8 mouse cellular contexts compared by ENCODE assay signal in the genomic region with DNA sequence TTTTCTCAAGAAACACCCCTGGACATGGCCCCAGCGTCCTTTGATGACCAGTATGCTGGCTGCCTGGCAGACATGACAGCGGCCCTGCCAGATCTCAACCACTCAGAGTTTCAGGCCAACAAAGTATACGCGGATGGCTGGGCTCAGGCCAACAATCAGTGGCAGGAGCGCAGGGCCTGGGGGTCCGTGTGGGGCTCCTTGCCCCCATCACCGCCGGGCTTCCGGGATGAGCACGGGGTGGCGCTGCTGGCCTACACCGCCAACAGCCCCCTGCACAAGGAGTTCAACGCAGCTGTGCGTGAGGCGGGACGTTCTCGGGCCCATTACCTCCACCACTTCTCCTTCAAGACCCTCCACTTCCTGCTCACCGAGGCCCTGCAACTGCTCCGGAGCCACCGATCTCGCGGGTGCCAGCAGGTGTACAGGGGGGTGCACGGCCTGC. TPM values are rescaled to one million over a fixed set of nuclear protein-coding genes. Genes with fewer than 3 reads are reported as not detected.
DNase-seq lines count a peak whose midpoint lies in the region; ATAC-seq and TF ChIP-seq lines count a peak whose summit lies in the region.

No protein-coding gene starts in this region.

- TF ChIP-seq CTCF in spleen, adult 2 months (IDR thresholded peaks at IDR 0.05; ENCODE audit: extremely low read depth, insufficient read depth, insufficient read length, insufficient replicate concordance) = no peak
- TF ChIP-seq CTCF in intestine, postnatal 0 days (IDR thresholded peaks at IDR 0.05; ENCODE audit: low read depth) = peak; percentile 34; the same call in 1 of the 2 replicates

- 0 out of 2 replicates have a peak overlapping the region, but pooled peaks have one; percentile 17 for H3K9ac ChIP-seq in intestine, postnatal 0 days (ENCODE audit: low read depth, low read length)
- peak overlapping the region; percentile 22 for H3K9ac ChIP-seq in neural tube, embryonic 13.5 days

- no peaks in the 10 kb centered on the region for H3K9me3 ChIP-seq in intestine, postnatal 0 days (ENCODE audit: control insufficient read depth)
- H3K9me3 ChIP-seq in neural tube, embryonic 13.5 days = no peaks in the 10 kb centered on the region

- no peaks in the 10 kb centered on the region for H3K27me3 ChIP-seq in spleen, adult 2 months (ENCODE audit: control insufficient read depth, insufficient read depth, low read length)
- H3K27me3 ChIP-seq in intestine, postnatal 0 days (replicated peaks; ENCODE audit: control insufficient read depth, insufficient read depth, low read length) = no peaks in the 10 kb centered on the region
- no peaks in the 10 kb centered on the region for H3K27me3 ChIP-seq in neural tube, embryonic 13.5 days

- peaks cover 4% of the 10 kb centered on the region; the same call in 1 of the 2 replicates for H3K4me1 ChIP-seq in spleen, adult 2 months (ENCODE audit: control insufficient read depth, insufficient read depth, insufficient read length)
- no peaks in the 10 kb centered on the region for H3K4me1 ChIP-seq in intestine, postnatal 0 days (replicated peaks; ENCODE audit: control insufficient read depth, insufficient read depth, low read length)
- peaks cover 17% of the 10 kb centered on the region for H3K4me1 ChIP-seq in neural tube, embryonic 13.5 days (replicated peaks)

- H3K27ac ChIP-seq in spleen, adult 2 months (ENCODE audit: insufficient read depth, low read length) = no peak overlapping the region
- no peak overlapping the region for H3K27ac ChIP-seq in intestine, postnatal 0 days (ENCODE audit: low read depth, low read length)
- no peak overlapping the region for H3K27ac ChIP-seq in neural tube, embryonic 13.5 days (replicated peaks)

- 28% methylated on average over 22 of the region's 23 CpGs for WGBS in spleen, adult 2 months
- 21% methylated on average over 23 of the region's 23 CpGs for WGBS in intestine, postnatal 0 days
- 26% methylated on average over 23 of the region's 23 CpGs for WGBS in neural tube, embryonic 13.5 days

- H3K4me3 ChIP-seq in spleen, adult 2 months (ENCODE audit: extremely low read depth, insufficient read depth, insufficient read length) = peak overlapping the region; percentile 16; the same call in 1 of the 2 replicates
- H3K4me3 ChIP-seq in intestine, postnatal 0 days (ENCODE audit: low read depth, low read length) = peak overlapping the region; percentile 13; the same call in 1 of the 2 replicates
- H3K4me3 ChIP-seq in neural tube, embryonic 13.5 days = peak overlapping the region; percentile 16

- no peaks in the 10 kb centered on the region for H3K36me3 ChIP-seq in spleen, adult 2 months (ENCODE audit: control insufficient read depth, insufficient read depth, low read length)
- H3K36me3 ChIP-seq in intestine, postnatal 0 days (ENCODE audit: control insufficient read depth, insufficient read depth) = no peaks in the 10 kb centered on the region
- no peaks in the 10 kb centered on the region for H3K36me3 ChIP-seq in neural tube, embryonic 13.5 days

- no peak for TF ChIP-seq POLR2A in spleen, adult 2 months (IDR thresholded peaks at IDR 0.05; ENCODE audit: low read depth, low read length)

- peak; percentile 33 for DNase-seq in CD4-positive, CD25-positive, alpha-beta regulatory T cell, adult 2 months (ENCODE audit: low read depth, low spot score)
- DNase-seq in spleen, adult 2 months (ENCODE audit: low read depth in 1 of 2, low spot score in 2 of 2) = no peak
- no peak for DNase-seq in spleen, postnatal 36 days (ENCODE audit: low spot score in 2 of 2)
- no peak for DNase-seq in layer of hippocampus, adult 9-11 months

- H3K4me2 ChIP-seq in intestine, postnatal 0 days (replicated peaks; ENCODE audit: low read depth) = peak overlapping the region; percentile 63
- H3K4me2 ChIP-seq in neural tube, embryonic 13.5 days = peak overlapping the region; percentile 44

- no peak for ATAC-seq in CD4-positive, CD25-positive, alpha-beta regulatory T cell, adult 4 months
- 0 out of 2 replicates have a peak, but pooled peaks have one; percentile 16 for ATAC-seq in intestine, postnatal 0 days
- no peak; the same call in 1 of the 2 replicates for ATAC-seq in neural tube, embryonic 13.5 days (ENCODE audit: low read depth)
- ATAC-seq in frontal cortex, adult (ENCODE audit: low TSS enrichment) = no peak

RNA-seq across cellular contexts. Expression of gene Art5, which starts 2.6 kb away (rescaled TPM):
- polyA plus RNA-seq in CD4-positive, CD25-positive, alpha-beta regulatory T cell, adult 4 months (2017; shearing (Covaris generic)) = under 1 TPM in 1 of 2 experiments, not detected in 1; 0.93 TPM
- 0.09 and 0.26 TPM in 2 replicates for polyA plus RNA-seq in spleen, adult 2 months (2012; rRNA removed)
- polyA plus RNA-seq in intestine, postnatal 0 days (2015; fragmentation: Nextera tagmentation; extraction: Ambion mirVana) = 0.09 and 0.20 TPM in 2 replicates
- polyA plus RNA-seq in neural tube, embryonic 13.5 days (2015; fragmentation: Nextera tagmentation; extraction: Ambion mirVana) = 0.60 and 0.77 TPM in 2 replicates

RNA-seq across cellular contexts. Expression of gene Art1, which starts 5.2 kb away (rescaled TPM):
- not detected for polyA plus RNA-seq in CD4-positive, CD25-positive, alpha-beta regulatory T cell, adult 4 months (2017; shearing (Covaris generic))
- 0.13 and 0.15 TPM in 2 replicates for polyA plus RNA-seq in spleen, adult 2 months (2012; rRNA removed)
- 0.13 TPM in 1 of 2 replicates, not detected in the other for polyA plus RNA-seq in intestine, postnatal 0 days (2015; fragmentation: Nextera tagmentation; extraction: Ambion mirVana)
- polyA plus RNA-seq in neural tube, embryonic 13.5 days (2015; fragmentation: Nextera tagmentation; extraction: Ambion mirVana) = 0.71 and 1.2 TPM in 2 replicates

RNA-seq across cellular contexts. Expression of gene Chrna10, which starts 9.9 kb away (rescaled TPM):
- polyA plus RNA-seq in CD4-positive, CD25-positive, alpha-beta regulatory T cell, adult 4 months (2017; shearing (Covaris generic)) = not detected
- 0.04 and 0.18 TPM in 2 replicates for polyA plus RNA-seq in spleen, adult 2 months (2012; rRNA removed)
- not detected in 2 replicates for polyA plus RNA-seq in intestine, postnatal 0 days (2015; fragmentation: Nextera tagmentation; extraction: Ambion mirVana)
- not detected in 2 replicates for polyA plus RNA-seq in neural tube, embryonic 13.5 days (2015; fragmentation: Nextera tagmentation; extraction: Ambion mirVana)

RNA-seq across cellular contexts. Expression of gene Trpc2, which starts 23.8 kb away (rescaled TPM):
- polyA plus RNA-seq in CD4-positive, CD25-positive, alpha-beta regulatory T cell, adult 4 months (2017; shearing (Covaris generic)) = not detected
- 0.42 and 2.0 TPM in 2 replicates for polyA plus RNA-seq in spleen, adult 2 months (2012; rRNA removed)
- 0.05 TPM in 1 of 2 replicates, not detected in the other for polyA plus RNA-seq in intestine, postnatal 0 days (2015; fragmentation: Nextera tagmentation; extraction: Ambion mirVana)
- polyA plus RNA-seq in neural tube, embryonic 13.5 days (2015; fragmentation: Nextera tagmentation; extraction: Ambion mirVana) = 1.8 TPM in 1 of 2 replicates, not detected in the other

RNA-seq across cellular contexts. Expression of gene Xntrpc, which starts 41.2 kb away (rescaled TPM):
- 1 to 10 TPM in 1 of 2 experiments, under 1 TPM in 1; 0.93 to 1.4 TPM for polyA plus RNA-seq in CD4-positive, CD25-positive, alpha-beta regulatory T cell, adult 4 months (2017; shearing (Covaris generic))
- polyA plus RNA-seq in spleen, adult 2 months (2012; rRNA removed) = 2.6 and 4.9 TPM in 2 replicates
- polyA plus RNA-seq in intestine, postnatal 0 days (2015; fragmentation: Nextera tagmentation; extraction: Ambion mirVana) = 0.16 TPM in 1 of 2 replicates, not detected in the other
- 1.9 and 2.5 TPM in 2 replicates for polyA plus RNA-seq in neural tube, embryonic 13.5 days (2015; fragmentation: Nextera tagmentation; extraction: Ambion mirVana)
